Mouse (Mus musculus) MEL (cell line): ENCODE measurements around the gene Bckdhb.

Experiments used
- BHLHE40 ChIP-seq: IDR thresholded peaks from 2 replicates; pipeline ENCODE4 v1.6.1; 2012; ENCODE audit warnings: low read depth, mild to moderate bottlenecking, inconsistent platforms, low read length, improper control_type of control experiment, borderline replicate concordance
- CTCF ChIP-seq, 3 experiments: IDR thresholded peaks in 2 of 3; conservative IDR thresholded peaks in 1 of 3; 2 replicates each; pipeline ENCODE4 v1.5.1; 2011 to 2012; ENCODE audit warnings: low read length in 3 of 3, low read depth in 2 of 3, mild to moderate bottlenecking in 2 of 3, improper control_type of control experiment in 1 of 3, inconsistent platforms in 1 of 3, mixed read lengths in 1 of 3, moderate library complexity in 1 of 3; ENCODE audit not compliant: control insufficient read depth in 1 of 3, insufficient read depth in 1 of 3, poor library complexity in 1 of 3, severe bottlenecking in 1 of 3
- E2F4 ChIP-seq: IDR thresholded peaks from 2 replicates; pipeline ENCODE4 v1.6.1; 2011; ENCODE audit warnings: low read depth, low read length, improper control_type of control experiment, borderline replicate concordance
- EP300 ChIP-seq, 2 experiments: IDR thresholded peaks; 2 replicates each; pipeline ENCODE4 v1.6.1; 2011; ENCODE audit warnings: improper control_type of control experiment in 2 of 2, low read length in 2 of 2, low read depth in 1 of 2, mild to moderate bottlenecking in 1 of 2
- GATA1 ChIP-seq: IDR thresholded peaks from 2 replicates; pipeline ENCODE4 v1.6.1; 2011; ENCODE audit warnings: low read depth, low read length, improper control_type of control experiment
- MAFK ChIP-seq: IDR thresholded peaks from 2 replicates; pipeline ENCODE4 v1.6.1; 2011; ENCODE audit warnings: low read depth, mild to moderate bottlenecking, low read length, improper control_type of control experiment, borderline replicate concordance
- MAX ChIP-seq: IDR thresholded peaks from 2 replicates; pipeline ENCODE4 v1.6.1; 2011; ENCODE audit warnings: low read length, improper control_type of control experiment
- NELFE ChIP-seq: IDR thresholded peaks from 2 replicates; pipeline ENCODE4 v1.6.1; 2011; ENCODE audit warnings: low read depth, low read length, improper control_type of control experiment
- POLR2A ChIP-seq, 2 experiments: IDR thresholded peaks; 2 replicates each; pipeline ENCODE4 v1.6.1; 2011 to 2012; ENCODE audit warnings: low read length in 2 of 2, mild to moderate bottlenecking in 2 of 2, control low read depth in 1 of 2, improper control_type of control experiment in 1 of 2, low read depth in 1 of 2, moderate library complexity in 1 of 2; ENCODE audit not compliant: control insufficient read depth in 1 of 2, insufficient read depth in 1 of 2, poor library complexity in 1 of 2
- RCOR1 ChIP-seq: IDR thresholded peaks from 2 replicates; pipeline ENCODE4 v1.6.1; 2012; ENCODE audit warnings: low read depth, mild to moderate bottlenecking, inconsistent platforms, low read length, improper control_type of control experiment
- TAL1 ChIP-seq: IDR thresholded peaks from 2 replicates; pipeline ENCODE4 v1.6.1; 2012; ENCODE audit warnings: mild to moderate bottlenecking, inconsistent platforms, low read length, moderate library complexity, mixed read lengths
- USF1 ChIP-seq: IDR thresholded peaks from 2 replicates; pipeline ENCODE4 v1.6.1; 2014; ENCODE audit warnings: low read depth, mild to moderate bottlenecking, inconsistent platforms, low read length, improper control_type of control experiment, moderate library complexity

GRCm38 (mm10) chr9:84109777-84110478 is 185.0 kb downstream of the Bckdhb start:
- no peak for TF ChIP-seq E2F4
- TF ChIP-seq TAL1 = no peak
- TF ChIP-seq NELFE = no peak
- TF ChIP-seq GATA1 = no peak
- TF ChIP-seq EP300 (IDR thresholded peaks at IDR 0.05; ENCODE audit: low read depth in 1 of 2, low read length in 2 of 2) = no peak
- TF ChIP-seq POLR2A (IDR thresholded peaks at IDR 0.05; ENCODE audit: control insufficient read depth in 1 of 2, insufficient read depth in 1 of 2, low read depth in 1 of 2, low read length in 2 of 2, poor library complexity in 1 of 2) = no peak
- no peak for TF ChIP-seq USF1
- no peak for TF ChIP-seq MAX
- no peak for TF ChIP-seq BHLHE40
- TF ChIP-seq CTCF (IDR thresholded peaks at IDR 0.05 in 2 of 3, conservative IDR thresholded peaks at IDR 0.05 in 1 of 3; ENCODE audit: control insufficient read depth in 1 of 3, insufficient read depth in 1 of 3, low read depth in 2 of 3, low read length in 3 of 3, poor library complexity in 1 of 3, severe bottlenecking in 1 of 3) = no peak
- TF ChIP-seq MAFK = no peak
- no peak for TF ChIP-seq RCOR1
